Mouse (Mus musculus): ENCODE results near the gene Cdk6.

Gene Cdk6

GRCm38 (mm10) chr5:3483054-3483722 is 141.9 kb downstream of the Cdk6 start:
- DNase-seq (ENCODE audit: low read depth, low spot score), result no peak

DNA sequence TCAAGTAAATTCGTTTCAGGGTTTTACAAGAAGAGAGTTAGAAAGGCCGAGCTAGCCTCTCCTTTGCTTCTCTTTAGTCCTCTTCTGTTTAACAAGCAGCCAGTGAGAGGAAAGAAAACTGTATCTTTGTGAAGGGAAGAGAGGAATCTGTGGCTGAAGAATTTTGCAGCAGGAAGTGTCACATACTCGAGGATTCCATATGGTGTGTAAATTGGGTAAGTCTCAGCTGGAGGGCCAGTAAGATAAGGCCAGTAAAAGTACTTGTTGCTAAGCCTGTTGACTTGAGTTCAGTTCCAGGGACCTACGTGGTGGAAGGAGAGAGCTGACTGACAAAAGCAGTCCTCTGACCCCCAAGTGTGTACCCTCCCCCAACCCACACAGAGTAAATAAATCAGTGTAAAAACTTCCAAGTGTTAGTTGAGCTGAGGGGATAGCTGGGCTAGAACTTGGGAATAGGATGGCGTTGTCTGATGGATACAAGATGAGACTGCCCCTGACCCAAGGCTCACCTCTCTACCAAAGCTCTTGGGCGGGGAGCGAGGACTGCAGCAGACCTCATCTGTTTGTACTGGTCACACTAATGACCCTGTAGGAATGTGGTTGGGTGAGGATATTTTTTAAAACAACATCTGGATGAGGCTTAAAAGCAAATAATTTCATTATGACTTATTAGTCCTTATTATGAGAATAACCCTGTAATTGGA is 145.4 kb downstream of the Cdk6 start:
- DNase-seq (ENCODE audit: low read depth, low spot score), result no peak

DNA sequence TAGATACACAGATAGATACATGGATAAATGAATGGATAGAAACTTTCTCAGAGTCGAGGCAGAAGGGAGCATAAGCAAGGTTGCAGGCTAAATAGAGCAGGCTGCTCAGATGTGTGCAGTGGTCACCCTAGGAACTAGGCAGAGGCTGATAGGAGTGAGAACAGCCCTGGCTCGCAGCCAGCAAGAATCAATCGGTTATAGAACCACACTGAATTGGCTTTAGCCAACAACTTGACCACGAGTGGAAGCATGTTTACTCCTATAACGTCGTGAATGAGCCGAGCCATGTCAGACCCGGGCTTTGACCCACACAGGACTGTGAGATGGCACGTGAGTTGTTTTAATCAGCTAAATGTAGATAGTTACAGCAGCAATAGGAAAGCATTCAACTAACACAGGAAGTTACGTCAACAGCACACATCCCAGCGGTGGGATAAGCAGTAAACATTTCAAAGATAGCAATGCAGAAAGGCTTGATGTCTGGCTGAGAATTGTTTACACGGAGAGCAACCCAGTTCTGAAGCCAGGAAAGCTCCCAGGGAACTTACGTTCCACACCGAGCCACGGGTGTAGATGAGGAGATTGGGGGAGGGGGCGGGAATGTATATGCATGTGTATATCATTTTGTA is 147.0 kb downstream of the Cdk6 start:
- no peak for DNase-seq (ENCODE audit: low read depth, low spot score)

- DNase-seq (ENCODE audit: low read depth, low spot score), result no peak
Observed at GRCm38 (mm10) chr5:3490358-3490757, 149.1 kb downstream of the Cdk6 start.

GRCm38 (mm10) chr5:3491084-3491483 is 149.8 kb downstream of the Cdk6 start:
- no peak for DNase-seq (ENCODE audit: low read depth, low spot score)

DNA sequence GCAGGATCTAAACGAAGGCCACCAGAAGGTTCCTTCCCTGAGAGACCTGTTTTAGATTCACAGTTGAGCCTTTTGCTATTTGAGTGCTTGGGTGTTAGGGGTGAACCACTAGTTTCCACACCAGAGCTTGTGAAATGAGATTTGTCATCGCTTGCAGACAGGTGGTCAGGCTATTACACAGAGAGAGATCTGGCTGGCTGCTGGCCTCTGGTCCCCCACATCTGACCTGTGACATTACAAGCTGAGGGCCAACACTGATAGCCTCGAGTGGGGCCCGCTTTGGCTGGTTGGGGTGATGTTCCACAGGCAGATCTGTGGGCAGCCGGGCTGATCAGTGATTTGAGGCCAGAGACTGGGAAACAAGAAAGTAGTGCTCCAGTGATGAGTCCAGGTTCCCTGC is 150.6 kb downstream of the Cdk6 start:
- no peak for DNase-seq (ENCODE audit: low read depth, low spot score)

DNA sequence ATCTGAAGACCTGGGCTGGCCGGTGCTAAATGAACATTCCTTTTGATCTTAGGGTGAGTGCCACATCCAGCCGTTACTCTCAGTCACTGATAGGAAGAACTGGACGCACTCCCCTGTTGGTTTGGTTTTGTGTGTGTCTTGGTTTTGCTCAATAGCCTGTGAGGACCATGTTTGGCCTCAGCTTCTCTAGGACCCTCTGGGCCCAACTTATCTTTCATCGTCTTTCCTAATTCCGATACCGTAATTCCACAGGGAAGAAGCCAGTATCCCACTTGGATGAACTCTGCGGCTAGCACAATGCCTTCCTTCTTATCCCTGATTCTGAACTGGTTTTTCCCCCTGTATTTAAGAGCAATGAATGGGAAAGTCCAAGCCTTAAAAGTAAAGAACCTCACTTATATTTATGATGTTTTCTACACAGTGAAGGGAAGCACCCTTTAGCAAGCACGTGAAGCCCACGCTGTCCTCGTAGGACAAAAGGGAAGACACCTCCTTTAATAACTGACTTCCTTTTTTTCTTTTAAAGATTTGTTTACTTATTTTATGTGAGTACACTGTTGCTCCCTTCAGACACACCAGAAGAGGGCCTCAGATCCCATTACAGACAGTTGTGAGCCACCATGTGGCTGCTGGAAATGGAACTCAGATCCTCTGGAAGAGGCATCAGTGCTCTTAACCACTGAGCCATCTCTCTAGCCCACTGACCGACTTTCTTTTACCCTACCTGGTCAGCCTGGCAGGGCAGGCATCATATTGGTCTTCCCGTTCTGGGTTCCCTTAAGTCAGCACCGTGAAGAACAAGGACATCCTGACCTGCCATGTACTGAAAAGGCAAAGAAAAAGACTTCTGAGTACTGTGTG is 151.7 kb downstream of the Cdk6 start:
- DNase-seq (ENCODE audit: low read depth, low spot score), result no peak

DNA sequence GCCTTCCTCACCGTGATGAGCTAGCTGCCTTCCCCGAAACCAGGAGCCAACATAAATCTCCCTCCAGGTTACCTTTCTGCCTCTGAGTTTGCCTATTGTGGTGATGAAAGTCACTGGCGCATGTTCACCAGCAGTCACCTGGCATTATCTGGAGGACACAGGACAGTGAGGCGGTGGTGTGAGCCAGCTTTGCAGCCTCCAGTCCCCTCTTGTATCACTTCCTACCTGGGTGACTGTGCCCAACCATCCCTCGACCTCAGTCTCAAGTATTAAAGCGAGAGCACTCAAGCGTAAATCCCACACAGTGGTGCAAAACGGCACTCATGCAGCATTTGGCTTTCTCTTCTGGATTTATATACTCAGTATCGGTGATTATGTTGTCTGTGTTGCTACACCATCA is 152.7 kb downstream of the Cdk6 start:
- no peak for DNase-seq (ENCODE audit: low read depth, low spot score)

- DNase-seq (ENCODE audit: low read depth, low spot score), result peak; percentile 82
Observed at GRCm38 (mm10) chr5:3494452-3495187, 153.3 kb downstream of the Cdk6 start.

DNA sequence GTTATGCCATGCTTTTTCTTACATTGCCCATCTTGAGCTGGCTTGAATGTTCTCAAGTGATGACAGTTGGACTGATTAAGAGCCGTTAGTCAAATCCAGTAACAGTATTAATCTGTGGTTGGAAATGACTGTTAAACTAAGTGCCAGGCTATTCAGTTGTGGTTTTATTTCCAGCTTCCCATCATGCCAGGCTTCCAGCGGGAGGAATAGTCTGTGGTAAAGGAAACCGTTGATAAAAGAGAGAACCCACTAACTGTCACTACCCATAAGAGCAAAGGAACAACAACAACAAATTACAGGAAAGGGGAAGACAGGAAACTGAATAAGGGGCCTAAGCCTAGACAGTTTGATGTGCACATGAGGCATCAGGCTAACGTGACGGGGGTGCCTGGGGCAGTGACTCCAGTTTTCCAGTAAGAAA is 156.2 kb downstream of the Cdk6 start:
- DNase-seq (ENCODE audit: low read depth, low spot score), result peak; percentile 20

GRCm38 (mm10) chr5:3500298-3500697 is 159.0 kb downstream of the Cdk6 start:
- no peak for DNase-seq (ENCODE audit: low read depth, low spot score)

GRCm38 (mm10) chr5:3500957-3501563 is 159.8 kb downstream of the Cdk6 start:
- DNase-seq (ENCODE audit: low read depth, low spot score), result peak; percentile 66

DNA sequence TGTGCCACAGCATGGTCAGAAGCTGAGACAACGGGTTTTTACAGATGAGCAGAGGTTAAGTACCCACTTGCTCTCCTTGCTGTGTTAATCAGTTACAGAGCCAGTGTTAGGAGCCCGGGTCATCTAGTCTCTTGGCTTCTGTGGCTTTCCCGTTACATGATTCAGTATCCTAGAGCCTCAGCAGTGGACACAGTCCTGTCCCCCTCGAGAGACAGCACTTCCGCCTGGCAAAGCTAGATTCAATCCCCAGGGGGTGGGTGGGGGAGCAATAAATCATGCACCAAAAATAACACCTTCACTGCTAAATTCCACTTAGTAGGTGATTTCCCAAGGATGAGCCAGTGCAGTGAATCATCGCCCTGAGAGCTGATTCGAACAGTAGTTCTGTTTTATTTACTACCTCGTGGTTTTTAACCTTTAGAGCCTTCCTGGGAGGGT is 160.3 kb downstream of the Cdk6 start:
- peak; percentile 83 for DNase-seq (ENCODE audit: low read depth, low spot score)

DNA sequence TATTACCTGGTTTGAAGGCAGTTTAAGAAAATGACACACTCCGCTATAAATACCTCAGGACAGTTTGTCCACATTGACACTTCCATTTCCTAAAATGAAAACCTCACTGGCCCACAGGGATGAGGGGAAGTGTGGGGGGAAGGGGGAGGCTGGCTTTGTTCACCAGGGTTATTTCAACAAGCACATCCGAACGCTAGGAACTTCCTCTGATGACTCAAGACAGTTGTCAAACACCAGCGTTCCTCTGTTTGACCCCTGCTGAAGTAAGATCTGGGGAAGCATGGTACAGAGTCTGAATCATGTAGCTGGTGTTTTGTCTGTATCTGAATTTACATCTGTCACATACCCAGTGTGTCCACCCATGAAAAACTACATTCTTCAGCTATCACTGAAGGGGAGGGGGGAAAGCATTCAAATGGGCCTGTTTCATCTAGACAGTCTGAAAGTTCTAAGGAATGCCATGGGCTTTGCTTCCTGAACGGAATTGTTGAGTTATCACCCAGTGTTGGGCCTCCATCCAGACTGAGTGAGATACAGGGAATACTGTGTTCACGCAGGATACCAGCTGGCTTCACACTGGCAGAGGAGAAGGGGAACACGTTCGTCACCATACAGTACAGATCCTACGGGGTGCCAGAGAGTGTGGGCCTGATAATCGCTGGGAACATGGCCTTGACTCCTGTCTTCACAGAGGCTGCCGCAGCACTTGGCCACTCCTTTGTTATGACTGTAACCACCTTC is 161.5 kb downstream of the Cdk6 start:
- DNase-seq (ENCODE audit: low read depth, low spot score), result peak; percentile 78

DNA sequence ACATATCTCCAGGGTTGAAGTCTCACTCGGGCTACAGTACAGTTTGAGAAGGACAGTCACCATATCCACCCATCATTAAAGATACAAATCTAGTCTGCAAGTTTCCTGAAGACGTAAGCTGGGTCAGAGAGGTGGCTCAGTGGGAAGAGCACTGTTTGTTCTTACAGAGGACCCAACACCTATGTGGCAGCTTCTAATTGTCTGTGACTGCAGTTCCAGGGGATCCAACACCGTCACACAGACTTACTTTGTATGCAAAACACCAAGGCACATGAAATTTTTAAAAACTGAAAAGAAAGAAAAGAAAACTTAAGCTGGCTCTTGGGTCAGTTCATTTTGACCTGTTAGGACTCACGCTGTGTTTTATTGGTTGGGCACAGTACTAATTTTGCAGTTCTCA is 162.1 kb downstream of the Cdk6 start:
- DNase-seq (ENCODE audit: low read depth, low spot score), result no peak

DNA sequence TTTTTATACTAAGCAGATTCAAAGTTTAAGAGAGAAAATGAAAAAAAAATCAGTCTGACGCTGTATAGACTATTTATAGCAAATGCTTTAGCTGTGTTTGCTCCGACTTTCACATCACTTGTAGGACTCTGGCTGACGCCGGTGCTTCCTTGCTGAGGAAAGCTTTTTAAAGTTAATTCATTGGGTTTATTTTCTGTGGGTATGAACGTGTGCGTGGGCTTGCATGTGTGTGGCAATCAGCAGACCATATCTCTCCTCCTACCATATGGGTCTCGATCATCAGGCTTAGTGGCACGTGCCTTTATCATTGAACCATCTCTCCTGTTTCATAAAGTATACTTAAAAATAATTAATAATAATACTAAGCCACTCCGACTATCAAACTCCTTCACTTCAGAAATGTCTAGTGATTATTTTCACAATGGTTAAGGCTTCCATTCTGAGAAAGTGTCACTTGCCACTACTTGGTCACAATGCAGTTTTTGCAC is 162.6 kb downstream of the Cdk6 start:
- DNase-seq (ENCODE audit: low read depth, low spot score), result no peak

DNA sequence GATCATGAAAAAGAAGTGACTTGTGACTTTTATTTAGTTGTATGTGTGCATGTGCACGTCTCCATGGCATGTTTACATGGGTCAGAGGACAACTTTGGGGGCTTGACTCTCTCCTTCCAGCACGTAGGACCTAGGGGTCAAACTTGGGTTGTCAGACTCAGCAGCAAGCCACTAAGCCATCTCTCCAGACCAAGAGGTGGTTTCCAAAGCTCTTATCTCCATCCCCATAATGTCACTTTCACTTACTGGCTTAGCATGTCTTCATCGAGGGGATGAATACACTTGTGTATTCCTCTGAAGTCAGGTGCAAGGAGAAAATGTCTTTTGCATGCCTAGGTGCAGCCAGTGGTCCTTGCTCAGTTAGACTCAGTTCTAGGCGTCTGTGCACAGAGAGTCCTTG is 163.2 kb downstream of the Cdk6 start:
- DNase-seq (ENCODE audit: low read depth, low spot score), result no peak

DNA sequence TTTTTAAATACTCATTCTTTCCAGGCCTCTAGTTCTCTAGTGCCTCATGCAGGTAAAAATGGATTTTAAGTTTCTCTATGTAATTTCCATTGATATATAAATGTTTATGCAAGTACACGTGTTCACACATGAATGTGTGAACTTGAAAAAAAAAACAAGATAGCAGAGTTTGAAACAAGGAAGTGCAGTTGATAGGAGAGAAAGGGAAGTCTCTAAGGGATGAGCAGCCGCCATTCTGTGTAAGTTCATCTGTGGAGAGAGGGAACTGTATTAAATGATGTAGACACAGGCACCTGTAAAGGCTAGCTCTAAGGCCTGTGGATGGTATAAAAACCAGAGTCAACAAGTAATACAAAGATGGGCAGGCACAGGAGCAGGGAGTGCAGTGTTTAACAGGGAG is 164.3 kb downstream of the Cdk6 start:
- no peak for DNase-seq (ENCODE audit: low read depth, low spot score)

DNA sequence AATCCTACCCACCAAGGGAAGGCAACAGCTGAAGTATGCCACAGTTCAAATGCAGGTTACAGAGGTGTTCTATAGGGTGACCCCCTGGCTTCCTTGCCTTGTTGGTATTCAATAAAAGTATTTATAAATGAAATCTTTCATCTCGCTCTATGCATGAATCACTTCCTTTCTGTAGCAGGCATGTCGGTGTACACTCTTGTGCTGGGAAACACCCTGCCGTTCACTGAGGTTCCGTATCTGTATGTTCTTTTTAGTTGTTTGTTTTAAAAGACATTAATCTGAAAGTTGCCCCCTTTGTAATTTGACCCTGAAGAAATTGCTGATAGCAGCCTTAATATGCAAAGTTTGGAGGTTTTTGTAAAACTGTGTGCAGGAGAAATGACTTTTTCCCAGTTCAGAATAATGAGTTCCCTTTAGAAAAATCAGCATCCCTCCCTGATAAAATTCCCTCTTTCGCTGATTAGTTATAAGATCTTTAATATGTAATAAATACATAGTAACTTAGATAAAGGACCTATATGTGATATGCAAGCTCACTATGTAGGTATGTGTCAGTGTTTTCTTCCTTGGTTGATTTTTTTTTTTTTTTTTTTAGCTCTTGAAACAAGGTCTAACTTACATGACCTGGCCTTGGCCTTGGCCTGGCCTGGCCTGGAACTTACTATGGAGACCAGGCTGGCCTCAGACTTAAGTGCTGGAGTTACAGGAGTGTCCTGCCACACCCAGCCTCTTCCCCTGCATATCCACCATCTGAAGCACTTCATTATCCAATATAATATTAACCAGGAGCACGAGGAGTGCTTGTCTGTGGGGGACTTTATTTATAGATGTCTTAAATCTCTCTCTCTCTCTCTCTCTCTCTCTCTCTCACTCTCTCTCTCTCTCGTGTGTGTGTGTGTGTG is 167.4 kb downstream of the Cdk6 start:
- DNase-seq (ENCODE audit: low read depth, low spot score), result no peak
